Mouse (Mus musculus): ENCODE data around the gene Syngr2. TPM values are rescaled to one million over a fixed set of nuclear protein-coding genes. Genes with fewer than 3 reads are reported as not detected.

Gene Syngr2
- polyA plus RNA-seq, 1 experiment from 2014 or later = 12.3 TPM

GRCm38 (mm10) chr11:117863174-117863856 is 53.8 kb downstream of the Syngr2 start:
- H3K27ac ChIP-seq (replicated peaks) = no peak overlapping the region
- peaks cover 25% of the 10 kb centered on the region; the same call in 1 of the 2 replicates for H3K27me3 ChIP-seq
- WGBS = 21% methylated on average over 11 of the region's 11 CpGs
- H3K36me3 ChIP-seq = no peaks in the 10 kb centered on the region
- ATAC-seq (replicated peaks) = no peak
- H3K4me2 ChIP-seq (replicated peaks) = no peak overlapping the region
- H3K4me1 ChIP-seq = 0 out of 2 replicates have a peak, but pooled peaks cover 7% of the 10 kb centered on the region
- H3K4me3 ChIP-seq = no peak overlapping the region
- no peaks in the 10 kb centered on the region for H3K9me3 ChIP-seq
- H3K9ac ChIP-seq (replicated peaks) = no peak overlapping the region

Other genes starting within 250 kb of the Syngr2 start
- 29.2 and 31.0 TPM in 2 replicates for gene Tnrc6c, start 155.4 kb upstream of the Syngr2 start, polyA plus RNA-seq (2015; fragmentation: Nextera tagmentation; extraction: Ambion mirVana)
- gene Tmc8, start 27.6 kb upstream of the Syngr2 start, polyA plus RNA-seq (2015; fragmentation: Nextera tagmentation; extraction: Ambion mirVana) = 0.43 and 0.45 TPM in 2 replicates
- gene Tmc6, start 27.5 kb upstream of the Syngr2 start, polyA plus RNA-seq (2015; fragmentation: Nextera tagmentation; extraction: Ambion mirVana) = 1.9 and 2.6 TPM in 2 replicates
- gene 6030468B19Rik, start 12.0 kb upstream of the Syngr2 start, polyA plus RNA-seq (2015; fragmentation: Nextera tagmentation; extraction: Ambion mirVana) = 0.18 TPM in 1 of 2 replicates, not detected in the other
- 0.72 and 0.79 TPM in 2 replicates for gene Gm20708, start within 50 bp of the Syngr2 start, polyA plus RNA-seq (2015; fragmentation: Nextera tagmentation; extraction: Ambion mirVana)
- 5.3 and 6.4 TPM in 2 replicates for gene Afmid, start 16.3 kb downstream of the Syngr2 start, polyA plus RNA-seq (2015; fragmentation: Nextera tagmentation; extraction: Ambion mirVana)
- 45.9 and 52.1 TPM in 2 replicates for gene Tk1, start 16.4 kb downstream of the Syngr2 start, polyA plus RNA-seq (2015; fragmentation: Nextera tagmentation; extraction: Ambion mirVana)
- 97.5 and 106 TPM in 2 replicates for gene Birc5, start 39.6 kb downstream of the Syngr2 start, polyA plus RNA-seq (2015; fragmentation: Nextera tagmentation; extraction: Ambion mirVana)
- not detected in 2 replicates for gene Tmem235, start 51.1 kb downstream of the Syngr2 start, polyA plus RNA-seq (2015; fragmentation: Nextera tagmentation; extraction: Ambion mirVana)
- gene Tha1, start 63.8 kb downstream of the Syngr2 start, polyA plus RNA-seq (2015; fragmentation: Nextera tagmentation; extraction: Ambion mirVana) = 3.1 and 3.6 TPM in 2 replicates
- 14.2 and 15.1 TPM in 2 replicates for gene Socs3, start 160.4 kb downstream of the Syngr2 start, polyA plus RNA-seq (2015; fragmentation: Nextera tagmentation; extraction: Ambion mirVana)
- gene Pgs1, start 176.6 kb downstream of the Syngr2 start, polyA plus RNA-seq (2015; fragmentation: Nextera tagmentation; extraction: Ambion mirVana) = 52.9 and 54.3 TPM in 2 replicates